Mouse (Mus musculus): ENCODE measurements at regions not wholly inside any gene's neighbourhood (a gene's known extent, or its start where the extent isn't known, plus 50 kb on each side); places are given as distances from the start of the nearest gene placed in this dataset.

- Histone ChIP-seq H3K4me1 (ENCODE audit: insufficient read depth, low read length) (no peaks in the 10 kb centered on the region), H3K9me3 (ENCODE audit: low read length) (no peaks in the 10 kb centered on the region), H3K27ac (ENCODE audit: low read depth, low read length) (no peak overlapping the region), H3K36me3 (ENCODE audit: insufficient read depth, low read length) (no peaks in the 10 kb centered on the region), H3K4me3 (ENCODE audit: low read depth, low read length) (no peak overlapping the region), H3K27me3 (ENCODE audit: insufficient read depth, low read length) (no peaks in the 10 kb centered on the region; the same call in 1 of the 2 replicates), H3K4me2 (ENCODE audit: low read depth, low read length, poor library complexity, severe bottlenecking) (no peak overlapping the region), H3K9ac (replicated peaks; ENCODE audit: low read length, poor library complexity, severe bottlenecking) (no peak overlapping the region)
- DNase-seq (ENCODE audit: low spot score) (no peak), ATAC-seq (ENCODE audit: low FRiP score) (no peak)
- WGBS, result 81% methylated on average over 12 of the region's 12 CpGs
- TF ChIP-seq CTCF (IDR thresholded peaks at IDR 0.05), result no peak
Measured at GRCm38 (mm10) chrX:12365582-12366323, 205.6 kb upstream of the Bcor start.

- Histone ChIP-seq H3K9ac (replicated peaks; ENCODE audit: low read length, poor library complexity, severe bottlenecking) (no peak overlapping the region), H3K27ac (ENCODE audit: low read depth, low read length) (no peak overlapping the region), H3K4me1 (ENCODE audit: insufficient read depth, low read length) (no peaks in the 10 kb centered on the region), H3K9me3 (ENCODE audit: low read length) (no peaks in the 10 kb centered on the region), H3K36me3 (ENCODE audit: insufficient read depth, low read length) (no peaks in the 10 kb centered on the region), H3K4me2 (ENCODE audit: low read depth, low read length, poor library complexity, severe bottlenecking) (no peak overlapping the region), H3K27me3 (ENCODE audit: insufficient read depth, low read length) (no peaks in the 10 kb centered on the region; the same call in 1 of the 2 replicates), H3K4me3 (ENCODE audit: low read depth, low read length) (no peak overlapping the region)
- no peak for TF ChIP-seq CTCF (IDR thresholded peaks at IDR 0.05)
- DNase-seq (ENCODE audit: low spot score) (no peak), ATAC-seq (ENCODE audit: low FRiP score) (no peak)
- 79% methylated on average over 6 of the region's 6 CpGs for WGBS
Measured at GRCm38 (mm10) chrX:12366801-12367200, 206.6 kb upstream of the Bcor start.

GRCm38 (mm10) chrX:12373670-12374069, 213.5 kb upstream of the Bcor start:
- no peak for DNase-seq (ENCODE audit: low spot score)
- no peak overlapping the region for H3K9ac ChIP-seq (replicated peaks; ENCODE audit: low read length, poor library complexity, severe bottlenecking)
- peak; percentile 44; the same call in 1 of the 2 replicates for ATAC-seq (ENCODE audit: low FRiP score)
- no peak for TF ChIP-seq CTCF (IDR thresholded peaks at IDR 0.05)
- H3K27me3 ChIP-seq (ENCODE audit: insufficient read depth, low read length), result no peaks in the 10 kb centered on the region; the same call in 1 of the 2 replicates
- H3K4me2 ChIP-seq (ENCODE audit: low read depth, low read length, poor library complexity, severe bottlenecking), result no peak overlapping the region
- H3K27ac ChIP-seq (ENCODE audit: low read depth, low read length), result no peak overlapping the region
- 58% methylated on average over 6 of the region's 6 CpGs for WGBS
- H3K4me1 ChIP-seq (ENCODE audit: insufficient read depth, low read length), result no peaks in the 10 kb centered on the region
- no peaks in the 10 kb centered on the region for H3K36me3 ChIP-seq (ENCODE audit: insufficient read depth, low read length)
- no peak overlapping the region for H3K4me3 ChIP-seq (ENCODE audit: low read depth, low read length)
- H3K9me3 ChIP-seq (ENCODE audit: low read length), result no peaks in the 10 kb centered on the region

- TF ChIP-seq CTCF (IDR thresholded peaks at IDR 0.05), result no peak
- no peak overlapping the region for H3K27ac ChIP-seq (ENCODE audit: low read depth, low read length)
- H3K36me3 ChIP-seq (ENCODE audit: insufficient read depth, low read length), result no peaks in the 10 kb centered on the region
- 63% methylated on average over 1 of the region's 1 CpGs for WGBS
- DNase-seq (ENCODE audit: low spot score) (no peak), ATAC-seq (ENCODE audit: low FRiP score) (no peak)
- no peaks in the 10 kb centered on the region for H3K9me3 ChIP-seq (ENCODE audit: low read length)
- H3K4me3 ChIP-seq (ENCODE audit: low read depth, low read length), result no peak overlapping the region
- H3K4me2 ChIP-seq (ENCODE audit: low read depth, low read length, poor library complexity, severe bottlenecking), result no peak overlapping the region
- no peaks in the 10 kb centered on the region for H3K27me3 ChIP-seq (ENCODE audit: insufficient read depth, low read length)
- H3K4me1 ChIP-seq (ENCODE audit: insufficient read depth, low read length), result no peaks in the 10 kb centered on the region
- H3K9ac ChIP-seq (replicated peaks; ENCODE audit: low read length, poor library complexity, severe bottlenecking), result no peak overlapping the region
Measured at GRCm38 (mm10) chrX:12375796-12376195, 211.8 kb upstream of the Atp6ap2 start.

DNA sequence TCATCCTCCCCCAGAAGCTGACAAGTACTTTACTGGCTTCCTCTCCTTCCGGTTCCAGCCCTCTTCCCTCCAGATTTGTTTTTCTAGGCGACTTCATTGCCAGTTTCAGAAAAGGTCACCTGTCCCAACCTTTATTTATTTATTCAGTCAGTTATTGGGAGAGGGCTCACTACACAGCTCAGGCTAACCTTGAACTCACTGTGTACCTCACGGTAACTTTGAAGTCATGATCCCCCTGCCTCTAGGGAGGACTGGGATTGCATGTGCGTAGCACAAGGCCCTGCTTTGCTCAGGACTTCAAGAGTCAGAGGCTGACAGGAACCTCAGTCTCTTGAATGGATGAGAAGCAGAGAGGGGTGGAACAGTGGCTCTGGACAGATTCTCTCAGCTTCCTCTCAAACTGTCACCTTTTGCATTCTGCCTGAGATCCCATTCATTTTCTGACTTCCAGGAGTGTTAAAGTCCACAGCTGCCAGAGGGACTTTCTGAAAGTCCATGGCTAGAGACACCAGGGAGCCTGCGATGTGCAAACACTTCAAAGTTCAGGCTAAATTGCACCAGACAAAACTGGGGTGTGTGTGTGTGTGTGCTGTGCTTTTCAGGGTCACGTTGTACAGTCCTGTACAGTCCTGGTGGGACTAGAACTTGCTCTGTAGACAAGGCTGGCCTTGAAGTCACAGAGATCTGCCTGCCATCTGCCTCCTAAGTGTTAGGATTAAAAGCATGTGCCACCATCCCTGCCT, 211.2 kb upstream of the Atp6ap2 start:
- no peak overlapping the region for H3K4me3 ChIP-seq (ENCODE audit: low read depth, low read length)
- H3K36me3 ChIP-seq (ENCODE audit: insufficient read depth, low read length), result no peaks in the 10 kb centered on the region
- H3K9me3 ChIP-seq (ENCODE audit: low read length), result no peaks in the 10 kb centered on the region
- 78% methylated on average over 6 of the region's 6 CpGs for WGBS
- H3K4me1 ChIP-seq (ENCODE audit: insufficient read depth, low read length), result no peaks in the 10 kb centered on the region
- H3K27me3 ChIP-seq (ENCODE audit: insufficient read depth, low read length), result no peaks in the 10 kb centered on the region
- no peak overlapping the region for H3K27ac ChIP-seq (ENCODE audit: low read depth, low read length)
- TF ChIP-seq CTCF (IDR thresholded peaks at IDR 0.05), result no peak
- DNase-seq (ENCODE audit: low spot score), result no peak
- ATAC-seq (ENCODE audit: low FRiP score), result no peak
- H3K9ac ChIP-seq (replicated peaks; ENCODE audit: low read length, poor library complexity, severe bottlenecking), result no peak overlapping the region
- H3K4me2 ChIP-seq (ENCODE audit: low read depth, low read length, poor library complexity, severe bottlenecking), result no peak overlapping the region

- no peaks in the 10 kb centered on the region for H3K9me3 ChIP-seq (ENCODE audit: low read length)
- ATAC-seq (ENCODE audit: low FRiP score), result no peak
Measured at GRCm38 (mm10) chrX:12377441-12377840, 210.2 kb upstream of the Atp6ap2 start.

More at GRCm38 (mm10) chrX:12377441-12377840, 210.2 kb upstream of the Atp6ap2 start:
- no peaks in the 10 kb centered on the region for H3K4me1 ChIP-seq (ENCODE audit: insufficient read depth, low read length)
- H3K27ac ChIP-seq (ENCODE audit: low read depth, low read length), result no peak overlapping the region
- no peak overlapping the region for H3K4me2 ChIP-seq (ENCODE audit: low read depth, low read length, poor library complexity, severe bottlenecking)
- WGBS, result 73% methylated on average over 7 of the region's 7 CpGs
- no peaks in the 10 kb centered on the region for H3K36me3 ChIP-seq (ENCODE audit: insufficient read depth, low read length)
- no peak for DNase-seq (ENCODE audit: low spot score)
- H3K27me3 ChIP-seq (ENCODE audit: insufficient read depth, low read length), result no peaks in the 10 kb centered on the region
- no peak for TF ChIP-seq CTCF (IDR thresholded peaks at IDR 0.05)
- no peak overlapping the region for H3K4me3 ChIP-seq (ENCODE audit: low read depth, low read length)
- no peak overlapping the region for H3K9ac ChIP-seq (replicated peaks; ENCODE audit: low read length, poor library complexity, severe bottlenecking)

Measured in midbrain, postnatal 0 days (tissue).